Mouse (Mus musculus): ENCODE measurements at regions not wholly inside any gene's neighbourhood (a gene's known extent, or its start where the extent isn't known, plus 50 kb on each side); places are given as distances from the start of the nearest gene placed in this dataset.

DNA sequence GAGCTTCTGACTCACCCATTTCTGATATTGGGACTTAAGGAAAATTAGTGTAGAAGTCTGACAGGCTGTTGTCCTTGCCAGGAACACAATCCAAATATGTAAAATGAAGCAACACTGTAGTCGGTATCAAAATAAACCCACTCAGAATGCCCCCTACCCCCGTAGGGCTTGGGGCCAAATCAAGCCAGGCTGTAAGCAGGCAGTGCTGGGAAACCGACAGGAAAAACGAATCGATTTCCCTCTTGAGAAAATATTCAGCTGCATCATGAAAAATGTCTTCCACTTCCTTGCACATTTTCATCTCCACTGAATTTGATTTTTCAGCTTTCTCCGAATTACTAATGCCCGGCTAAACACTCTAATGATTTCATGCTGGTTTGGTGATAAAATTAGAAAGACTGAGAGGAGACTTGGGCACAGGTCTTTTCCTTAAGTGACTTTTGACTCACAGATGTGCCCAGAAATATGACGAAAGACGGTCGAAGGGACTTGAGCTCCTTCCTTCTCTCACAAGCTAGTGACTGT lies 485.7 kb downstream of the Fat4 start:
- DNase-seq (ENCODE audit: low spot score in 2 of 2), result no peak

DNA sequence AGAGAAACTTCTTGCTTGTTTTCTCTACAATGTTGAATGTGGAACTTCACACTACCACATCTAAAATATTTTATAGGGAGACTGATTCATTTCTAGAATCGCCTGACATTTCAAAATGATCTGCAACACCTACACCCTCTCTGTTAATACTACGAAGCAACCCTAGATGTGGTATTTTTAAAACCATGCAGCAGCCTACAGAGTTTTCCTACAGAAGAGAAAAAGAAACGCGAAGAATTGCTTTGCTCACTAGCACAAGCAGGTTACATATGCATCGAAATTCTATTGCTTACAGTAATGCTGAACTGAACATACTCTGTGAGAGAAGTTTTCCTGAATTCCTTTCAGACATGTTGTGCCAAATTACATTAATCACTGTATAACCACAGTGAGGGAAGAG lies 488.7 kb downstream of the Fat4 start:
- DNase-seq (ENCODE audit: low spot score in 2 of 2), result no peak

DNA sequence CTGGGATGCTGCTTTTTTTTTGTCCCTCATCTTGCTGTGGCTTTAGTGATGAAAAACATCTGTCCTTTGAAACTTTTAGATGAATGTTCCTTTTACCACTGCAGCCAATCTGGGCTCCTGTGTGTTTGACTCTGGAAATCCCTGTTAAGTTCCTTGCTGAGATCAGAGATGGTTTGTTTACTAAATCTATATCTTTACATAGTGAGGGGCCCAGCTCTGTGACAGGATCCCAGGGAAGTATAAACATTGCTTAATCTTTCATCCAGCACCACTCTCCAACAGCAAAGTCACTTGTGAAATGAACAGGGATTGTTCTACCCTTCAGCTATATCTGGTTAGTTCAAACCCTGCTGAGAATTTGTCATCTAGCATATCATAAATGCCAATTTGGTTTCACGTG lies 501.8 kb downstream of the Fat4 start:
- no peak for DNase-seq (ENCODE audit: low spot score in 2 of 2)

DNA sequence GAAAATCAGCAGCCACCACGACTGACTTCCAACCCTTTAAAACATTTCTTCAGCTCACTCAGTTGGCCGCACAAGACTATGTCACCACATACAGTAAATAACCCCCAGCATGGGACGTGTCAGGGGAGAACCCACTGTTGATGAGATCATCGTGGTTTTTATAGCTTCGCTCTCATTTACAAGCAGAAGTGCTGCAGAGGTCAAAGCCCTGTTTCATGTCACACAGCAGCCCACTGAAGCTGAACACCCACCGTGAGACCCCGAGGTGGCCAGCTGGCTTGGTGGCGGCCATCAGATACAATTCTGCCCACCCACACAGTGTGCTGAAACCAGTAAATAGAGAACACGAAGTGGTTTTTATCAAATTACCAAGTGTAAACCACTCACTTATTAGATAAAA lies 503.7 kb downstream of the Fat4 start:
- DNase-seq (ENCODE audit: low spot score in 2 of 2), result no peak

DNA sequence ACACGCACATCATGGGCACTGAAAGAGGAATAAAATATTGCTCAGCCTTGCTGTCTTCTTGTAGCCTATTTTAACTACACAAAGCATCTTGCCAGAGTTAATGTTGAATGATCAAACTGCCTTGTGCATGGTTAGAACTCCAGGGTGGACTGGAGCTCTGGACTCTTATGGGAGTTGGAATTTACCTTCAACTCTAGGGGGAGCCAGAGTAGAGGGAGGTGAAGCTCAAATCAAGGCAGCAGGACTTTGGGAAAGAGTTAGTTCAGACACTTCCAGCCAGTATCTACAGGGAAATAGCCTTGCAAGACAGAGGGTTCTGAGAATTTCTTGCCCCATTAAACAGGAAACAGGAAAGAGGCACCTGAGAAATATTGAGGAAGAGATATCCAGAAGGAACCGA lies 505.3 kb downstream of the Fat4 start:
- DNase-seq (ENCODE audit: low spot score in 2 of 2), result no peak

DNA sequence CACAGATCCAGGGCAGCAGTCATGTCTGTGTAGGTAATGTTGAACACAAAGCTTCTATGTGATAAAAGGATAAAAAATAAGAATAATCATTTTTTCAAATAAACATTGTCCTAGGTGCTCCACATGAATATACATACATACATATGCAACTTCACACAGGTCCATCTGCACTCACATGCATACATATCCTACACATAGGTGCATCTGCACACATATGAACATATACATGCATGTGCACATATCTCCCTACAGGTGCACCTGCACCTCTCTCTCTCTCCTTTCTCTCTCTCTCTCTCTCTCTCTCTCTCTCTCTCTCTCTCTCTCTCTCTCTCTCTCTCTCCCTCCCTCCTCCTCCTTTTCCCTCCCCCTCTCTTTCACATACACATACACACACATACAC lies 509.9 kb downstream of the Fat4 start:
- DNase-seq (ENCODE audit: low spot score in 2 of 2), result no peak

DNA sequence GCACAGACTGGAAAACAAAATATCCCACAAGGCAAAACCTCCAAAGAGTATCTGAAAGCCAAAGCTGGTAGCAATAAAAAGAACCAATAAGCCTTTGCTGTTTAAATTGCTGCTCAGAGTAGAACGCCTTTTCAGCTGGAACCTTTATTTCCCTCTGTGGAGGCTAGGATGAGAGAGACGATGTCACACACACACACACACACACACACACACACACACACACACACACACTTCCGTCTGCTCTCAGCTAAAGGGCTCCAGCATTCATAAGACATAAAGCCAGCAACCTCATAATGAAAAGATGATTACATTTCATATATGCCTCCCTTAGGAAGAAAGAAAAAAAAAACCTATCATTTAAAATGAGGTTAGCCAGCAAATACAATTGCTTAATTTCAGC lies 510.5 kb downstream of the Fat4 start:
- DNase-seq (ENCODE audit: low spot score in 2 of 2), result no peak

DNA sequence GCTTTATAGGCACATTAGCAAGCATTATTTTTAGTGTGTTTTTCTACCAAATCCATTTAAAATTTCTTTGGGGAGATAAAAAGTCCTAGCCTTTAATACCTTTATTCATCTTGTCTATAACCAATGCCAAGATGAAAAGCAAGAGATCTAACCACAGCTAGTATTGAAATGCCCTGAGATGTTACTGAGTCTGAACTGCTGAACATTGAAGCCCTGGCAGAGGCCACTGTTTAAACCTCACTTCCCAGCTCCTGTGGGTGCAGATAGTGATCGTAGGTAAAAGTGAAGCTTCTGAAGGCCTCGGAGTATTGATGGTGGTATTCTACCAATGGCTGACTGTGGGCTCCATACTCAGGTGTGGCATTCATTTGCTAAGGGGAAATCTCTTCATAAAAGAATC lies 510.9 kb downstream of the Fat4 start:
- no peak for DNase-seq (ENCODE audit: low spot score in 2 of 2)

DNA sequence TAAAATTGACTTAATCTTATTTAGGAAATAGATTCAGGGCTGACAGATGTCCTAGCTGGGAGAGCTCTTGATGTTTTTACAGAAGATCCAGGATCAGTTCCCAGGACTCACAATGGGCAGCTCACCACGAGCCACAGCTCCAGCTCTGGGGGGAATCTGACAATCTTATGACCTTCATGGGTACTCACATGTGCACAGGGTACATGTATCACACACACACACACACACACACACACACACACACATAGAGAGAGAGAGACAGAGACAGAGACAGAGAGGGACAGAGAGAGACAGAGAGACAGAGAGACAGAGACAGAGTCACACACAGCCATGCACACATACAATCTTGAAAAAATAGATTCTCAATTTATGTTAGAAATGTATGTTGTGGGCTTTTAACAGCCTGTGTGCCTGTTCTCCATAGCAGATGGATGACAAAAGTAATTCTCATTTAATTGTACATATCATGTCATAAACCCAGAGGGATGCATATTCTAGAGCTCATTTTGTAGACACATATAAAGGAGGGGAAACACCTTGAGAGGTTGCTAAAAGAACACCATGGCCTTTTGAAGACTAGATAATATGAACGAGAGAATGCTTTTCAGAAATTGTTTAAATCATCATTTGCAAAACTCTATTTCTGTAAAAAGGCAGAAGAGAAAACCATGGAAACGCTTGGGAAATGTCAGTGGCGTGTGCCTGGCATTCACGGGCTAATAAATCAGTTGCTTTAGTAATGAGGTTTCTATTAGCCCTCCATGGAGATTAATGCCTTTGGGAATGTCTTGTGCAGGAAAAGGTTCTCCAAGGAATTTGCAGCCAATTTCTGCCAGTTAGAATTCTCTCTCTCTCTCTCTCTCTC lies 538.3 kb downstream of the Fat4 start:
- no peak for DNase-seq (ENCODE audit: low spot score in 2 of 2)

DNA sequence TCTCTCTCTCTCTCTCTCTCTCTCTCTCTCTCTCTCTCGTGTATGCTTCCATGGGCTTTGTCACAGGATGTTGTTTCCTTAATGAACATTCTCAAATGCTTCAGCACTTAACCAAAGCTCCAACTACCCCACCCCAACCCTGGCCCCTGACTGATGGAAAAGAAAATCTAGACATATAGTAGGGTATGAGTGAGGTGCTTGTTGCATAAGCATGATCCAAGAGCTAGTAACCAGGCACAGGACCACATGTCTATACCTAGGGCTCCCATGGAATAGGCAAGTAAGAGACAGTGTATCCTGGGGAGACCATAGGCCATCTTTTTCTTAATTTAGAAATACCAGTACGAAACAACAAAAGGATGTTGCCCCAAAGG lies 538.9 kb downstream of the Fat4 start:
- no peak for DNase-seq (ENCODE audit: low spot score in 2 of 2)

DNA sequence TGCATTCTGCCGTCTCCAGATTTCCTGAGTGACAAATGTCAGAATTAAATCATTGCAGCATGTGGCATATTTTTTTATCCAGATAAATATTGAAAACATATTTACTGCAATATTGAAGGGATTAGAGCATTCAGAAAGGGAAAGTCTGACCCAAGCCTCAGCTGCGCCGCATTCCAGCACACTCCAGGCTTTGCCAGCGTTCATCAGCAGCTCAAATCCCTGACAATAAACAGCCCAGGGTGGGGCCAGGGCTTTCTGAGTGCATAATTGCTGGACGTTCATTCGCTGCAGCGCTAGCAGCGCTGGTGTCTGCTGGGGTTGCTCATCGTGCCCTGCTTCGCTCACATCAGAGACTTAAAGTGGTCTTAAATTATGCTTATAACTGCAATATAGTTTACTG lies 556.6 kb downstream of the Fat4 start:
- DNase-seq (ENCODE audit: low spot score in 2 of 2), result no peak

DNA sequence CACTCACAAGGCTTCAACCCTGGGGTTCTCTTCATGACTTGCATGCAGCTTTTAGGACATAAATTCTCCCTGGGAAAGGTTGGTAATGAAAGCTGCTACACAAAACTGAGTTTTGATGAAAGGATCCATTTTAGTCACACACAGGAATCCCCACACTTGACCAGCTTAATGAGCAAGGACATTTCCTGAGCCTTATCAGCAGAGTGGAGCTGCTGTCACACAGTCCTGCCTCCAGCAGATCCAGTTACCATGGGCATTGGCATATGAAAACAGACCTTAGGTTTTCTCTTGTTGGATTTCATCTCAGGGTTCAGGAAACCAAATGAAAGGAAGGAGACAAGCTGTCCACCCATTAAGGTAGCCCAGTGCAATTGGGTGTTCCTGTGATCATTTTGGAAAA lies 568.9 kb downstream of the Fat4 start:
- no peak for DNase-seq (ENCODE audit: low spot score in 2 of 2)

DNA sequence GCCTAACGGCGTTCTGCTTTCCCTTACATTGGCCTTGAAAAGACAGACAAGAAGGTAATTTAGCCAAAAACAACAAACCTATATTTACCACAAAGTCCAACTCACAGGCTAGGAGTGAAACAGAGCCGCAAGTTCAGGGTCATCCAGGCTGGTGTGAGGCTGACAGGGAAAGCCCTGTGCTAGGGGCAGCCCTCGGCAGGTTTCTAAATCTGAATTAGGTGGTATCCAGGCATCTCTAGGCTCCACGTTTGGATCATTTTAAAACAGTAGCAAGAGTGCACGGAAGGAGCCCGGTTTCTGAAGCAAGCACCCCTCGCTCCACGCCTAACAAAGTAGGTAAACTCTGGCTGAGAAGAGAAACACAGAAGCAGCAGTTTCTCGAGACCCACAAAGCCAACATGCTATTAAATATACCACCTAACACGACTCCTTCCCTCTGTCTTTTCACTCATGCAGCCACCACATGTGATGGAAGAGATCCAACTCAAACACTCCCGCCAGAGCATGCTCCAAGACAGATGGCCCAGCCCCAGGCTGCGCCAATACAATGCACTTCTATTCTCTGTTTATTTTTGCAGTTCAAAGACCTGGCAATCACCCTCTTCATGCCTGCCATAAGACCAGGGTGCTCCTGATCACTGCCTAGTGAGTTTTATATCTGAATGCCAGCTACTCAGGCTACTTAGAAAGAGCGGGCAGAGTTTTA lies 573.6 kb downstream of the Fat4 start:
- DNase-seq (ENCODE audit: low spot score in 2 of 2), result no peak

DNA sequence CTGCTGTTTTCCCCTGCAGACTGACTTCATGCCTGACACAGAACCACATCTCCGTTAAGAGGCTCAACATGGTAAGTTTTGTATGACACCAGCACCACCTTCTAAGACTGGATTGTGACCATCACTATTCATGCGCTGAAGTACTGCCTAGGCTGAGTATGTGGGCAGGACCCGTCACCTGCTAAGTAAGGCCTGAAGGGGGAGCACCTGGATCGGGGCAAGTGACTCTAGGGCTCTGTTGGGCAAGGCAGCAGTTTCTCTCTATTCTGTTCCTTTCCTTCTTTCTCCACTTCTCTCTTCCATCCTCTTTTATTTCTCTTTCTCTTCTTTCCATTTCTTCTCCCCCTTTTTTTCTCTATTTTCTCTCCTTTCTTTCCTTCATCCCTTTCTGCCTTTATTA lies 574.8 kb downstream of the Fat4 start:
- no peak for DNase-seq (ENCODE audit: low spot score in 2 of 2)

DNA sequence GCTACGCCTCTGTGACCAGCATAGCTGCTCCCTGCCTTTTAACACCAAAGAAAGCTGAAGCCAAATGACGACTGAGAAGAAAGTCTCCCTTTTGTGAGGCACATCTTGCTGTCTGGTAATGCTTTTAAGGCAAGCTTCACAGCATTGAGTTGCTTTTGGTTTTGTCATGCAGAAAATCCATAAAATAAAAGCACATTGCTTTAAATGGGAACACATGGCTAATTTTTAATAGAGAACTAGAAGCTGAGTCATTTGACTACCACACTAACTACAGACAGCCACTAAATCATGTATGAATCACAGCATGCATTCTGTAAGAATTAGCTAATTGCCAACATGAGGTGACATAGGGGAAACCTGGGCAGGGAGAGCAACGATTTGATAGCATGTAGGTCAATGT lies 579.1 kb downstream of the Fat4 start:
- no peak for DNase-seq (ENCODE audit: low spot score in 2 of 2)

DNA sequence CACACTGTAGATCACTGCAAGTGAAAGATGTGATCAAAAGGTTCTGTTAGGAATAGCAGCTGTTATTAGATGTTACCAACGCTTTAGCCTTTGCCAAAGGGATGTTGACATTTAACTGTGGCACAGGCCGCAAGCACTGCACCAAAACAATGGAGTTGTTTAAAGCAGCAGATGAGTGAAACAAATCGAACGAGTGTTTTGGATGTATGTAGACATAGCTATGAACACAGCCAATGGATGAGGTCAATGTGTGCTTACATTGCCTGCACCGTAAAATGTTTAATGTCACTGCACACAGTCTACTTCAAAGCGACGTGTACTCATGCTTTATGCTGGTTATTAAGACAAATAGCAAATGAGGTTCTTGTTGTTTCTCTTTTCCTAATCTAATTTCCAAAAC lies 602.7 kb downstream of the Fat4 start:
- no peak for DNase-seq (ENCODE audit: low spot score in 2 of 2)

DNA sequence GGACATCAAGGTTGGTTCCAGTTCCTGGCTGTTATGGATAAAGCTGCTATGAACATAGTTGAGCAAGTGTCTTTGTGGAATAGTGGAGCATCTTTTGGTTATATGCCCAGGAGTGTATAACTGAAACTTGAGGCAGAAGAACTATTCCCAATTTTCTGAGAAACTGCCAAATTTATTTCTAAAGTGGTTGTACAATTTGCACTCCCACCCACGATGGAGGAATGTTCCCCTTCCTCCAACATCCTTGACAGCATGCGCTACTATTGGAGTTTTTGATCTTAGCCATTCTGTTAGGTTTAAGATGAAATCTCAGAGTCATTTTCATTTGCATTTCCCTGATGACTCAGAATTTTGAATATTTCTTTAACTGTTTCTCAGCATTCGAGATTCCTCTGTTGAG lies 607.6 kb downstream of the Fat4 start:
- no peak for DNase-seq (ENCODE audit: low spot score in 2 of 2)

DNA sequence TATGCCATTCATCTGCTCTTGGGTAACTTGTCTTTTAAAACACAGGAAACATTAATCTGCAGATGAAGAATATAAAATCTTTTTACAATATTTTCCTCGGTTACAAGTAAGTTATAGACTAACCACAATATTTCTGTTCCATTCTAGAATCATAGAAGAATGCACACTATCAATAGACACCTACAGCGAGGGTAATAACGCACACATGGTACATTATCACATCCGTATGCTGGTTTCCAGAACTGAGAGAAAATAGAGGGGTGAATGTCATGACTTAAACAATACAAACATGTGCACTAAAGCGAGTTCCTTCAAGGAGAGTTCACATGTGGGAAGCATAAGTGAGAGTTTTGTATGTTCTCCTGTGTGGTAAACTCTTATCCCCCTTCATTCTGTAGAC lies 641.3 kb downstream of the Fat4 start:
- no peak for DNase-seq (ENCODE audit: low spot score in 2 of 2)

DNA sequence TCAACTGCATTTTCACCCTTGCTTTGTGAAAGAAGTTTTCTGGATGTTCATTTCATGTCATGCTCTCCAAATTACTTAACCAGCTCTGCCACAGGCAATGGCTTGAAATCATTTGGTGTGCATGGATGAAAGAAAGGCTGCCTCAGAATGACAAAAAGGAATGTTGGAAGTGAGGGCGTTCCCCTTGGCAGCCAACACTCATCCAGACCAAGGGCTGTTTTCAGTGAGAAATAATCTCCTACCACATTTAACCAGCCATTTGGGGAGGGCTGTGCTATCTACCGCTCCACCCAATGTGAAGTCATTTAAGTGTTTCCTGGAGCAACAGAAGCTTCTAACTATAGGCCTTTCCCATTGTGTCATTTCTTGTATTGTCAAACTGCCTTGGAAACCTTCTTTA lies 650.8 kb downstream of the Fat4 start:
- no peak for DNase-seq (ENCODE audit: low spot score in 2 of 2)

DNA sequence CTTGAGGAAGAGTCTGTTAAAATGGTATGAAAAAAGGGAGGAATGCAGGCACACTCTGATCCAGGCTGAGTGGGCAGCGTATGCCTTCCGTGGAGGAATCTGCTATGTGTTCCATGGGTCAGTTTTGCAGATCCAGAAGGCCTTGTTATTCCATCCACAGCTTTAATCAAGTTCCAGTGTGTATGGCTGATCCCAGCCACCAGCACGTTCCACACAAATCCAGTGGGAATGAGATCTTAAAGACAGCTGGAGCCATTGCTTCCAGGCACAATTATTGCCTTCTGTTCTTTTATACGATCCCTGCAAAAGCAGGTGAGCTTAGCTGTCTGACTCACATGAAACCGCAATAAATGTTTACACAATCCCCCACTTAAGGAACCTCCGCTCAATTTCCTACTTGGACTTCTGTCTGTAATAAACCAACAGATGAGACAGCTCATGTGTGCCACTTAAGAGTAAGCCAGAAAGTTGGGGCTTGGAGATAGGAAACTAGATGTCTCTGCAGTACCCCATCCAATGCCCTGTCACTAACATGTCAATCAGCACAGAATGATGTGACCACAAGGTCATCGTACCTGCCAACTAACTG lies 653.9 kb downstream of the Fat4 start:
- no peak for DNase-seq (ENCODE audit: low spot score in 2 of 2)

DNA sequence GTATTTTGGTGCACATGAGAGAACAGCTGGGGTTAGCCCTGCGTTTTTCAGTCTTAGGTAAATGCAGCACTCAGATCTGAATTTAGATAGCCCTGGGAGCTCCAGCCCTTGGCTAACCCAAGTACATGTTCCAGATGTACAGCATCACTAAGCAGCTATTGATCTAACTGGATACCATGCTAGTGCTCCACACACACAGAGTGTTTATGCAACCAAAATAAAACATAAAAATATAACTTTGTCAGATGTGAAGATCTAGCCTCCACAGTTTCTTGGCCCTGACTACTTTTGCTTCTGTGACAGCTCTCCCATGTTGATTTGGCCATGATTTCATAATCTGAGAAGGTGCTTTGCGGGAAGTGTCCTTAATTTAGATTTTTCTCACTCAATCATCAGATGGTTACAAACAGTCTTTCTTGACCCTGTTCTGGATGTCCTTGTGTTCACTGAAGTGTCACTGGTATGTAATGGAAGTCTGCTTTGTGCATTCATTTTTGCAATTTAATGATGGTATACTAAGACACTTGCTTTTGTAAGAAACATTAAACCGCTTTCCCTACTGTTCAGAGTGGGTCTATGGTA lies 672.8 kb downstream of the Fat4 start:
- no peak for DNase-seq (ENCODE audit: low spot score in 2 of 2)

DNA sequence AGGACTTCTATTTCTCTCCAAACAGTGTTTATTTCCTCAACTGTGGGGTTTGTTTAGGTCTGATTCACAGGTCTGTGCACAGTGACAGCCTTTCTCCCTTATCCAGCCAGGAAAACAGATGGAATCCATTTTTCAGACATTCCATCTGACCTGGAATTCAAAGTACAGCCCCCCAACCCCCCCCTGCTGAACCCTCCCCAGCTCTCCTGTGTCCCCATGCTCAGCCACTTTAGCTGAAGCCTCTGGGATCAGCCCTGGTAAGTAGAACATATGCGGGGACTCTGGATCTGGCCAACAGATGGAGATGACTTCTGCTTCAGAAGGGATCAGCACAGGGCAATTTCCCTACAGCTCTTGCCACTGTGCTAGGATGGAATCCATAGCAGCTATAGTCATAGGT lies 674.2 kb downstream of the Fat4 start:
- no peak for DNase-seq (ENCODE audit: low spot score in 2 of 2)

All from frontal cortex, postnatal 14 days (tissue).